Mouse (Mus musculus): ENCODE measurements at regions not wholly inside any gene's neighbourhood (a gene's known extent, or its start where the extent isn't known, plus 50 kb on each side); places are given as distances from the start of the nearest gene placed in this dataset.
A peak's percentile ranks its signal among the peaks of the same experiment; 100 is the strongest.

GRCm38 (mm10) chr12:16268621-16269165, 342.1 kb downstream of the Lpin1 start:
- DNase-seq (ENCODE audit: low read depth) = no peak

- DNase-seq (ENCODE audit: low read depth) = no peak
These were observed 349.3 kb downstream of the Lpin1 start for GRCm38 (mm10) chr12:16261465-16261864.

- peak; percentile 32 for DNase-seq (ENCODE audit: low read depth)
These were observed 349.8 kb downstream of the Lpin1 start for GRCm38 (mm10) chr12:16260981-16261380.

GRCm38 (mm10) chr12:16260501-16260900, 350.3 kb downstream of the Lpin1 start:
- no peak for DNase-seq (ENCODE audit: low read depth)

GRCm38 (mm10) chr12:16250621-16251020, 360.1 kb downstream of the Lpin1 start:
- DNase-seq (ENCODE audit: low read depth) = peak; percentile 91

GRCm38 (mm10) chr12:16250096-16250495, 360.7 kb downstream of the Lpin1 start:
- peak; percentile 56 for DNase-seq (ENCODE audit: low read depth)

GRCm38 (mm10) chr12:16239792-16240191, 371.0 kb downstream of the Lpin1 start:
- DNase-seq (ENCODE audit: low read depth) = no peak

- DNase-seq (ENCODE audit: low read depth) = no peak
These were observed 373.3 kb downstream of the Lpin1 start for GRCm38 (mm10) chr12:16237498-16237897.

- no peak for DNase-seq (ENCODE audit: low read depth)
These were observed 377.2 kb downstream of the Lpin1 start for GRCm38 (mm10) chr12:16233559-16233958.

- DNase-seq (ENCODE audit: low read depth) = no peak
These were observed 377.9 kb downstream of the Lpin1 start for GRCm38 (mm10) chr12:16232828-16233227.

GRCm38 (mm10) chr12:16232051-16232450, 378.7 kb downstream of the Lpin1 start:
- DNase-seq (ENCODE audit: low read depth) = no peak

- no peak for DNase-seq (ENCODE audit: low read depth)
These were observed 379.7 kb downstream of the Lpin1 start for GRCm38 (mm10) chr12:16231093-16231492.

GRCm38 (mm10) chr12:16225428-16225827, 385.3 kb downstream of the Lpin1 start:
- no peak for DNase-seq (ENCODE audit: low read depth)

- DNase-seq (ENCODE audit: low read depth) = peak; percentile 46
These were observed 387.8 kb downstream of the Lpin1 start for GRCm38 (mm10) chr12:16222836-16223450.

GRCm38 (mm10) chr12:16222205-16222604, 388.6 kb downstream of the Lpin1 start:
- no peak for DNase-seq (ENCODE audit: low read depth)

GRCm38 (mm10) chr12:16221142-16221541, 389.6 kb downstream of the Lpin1 start:
- peak; percentile 82 for DNase-seq (ENCODE audit: low read depth)

- DNase-seq (ENCODE audit: low read depth) = no peak
These were observed 390.2 kb downstream of the Lpin1 start for GRCm38 (mm10) chr12:16220561-16220960.

- DNase-seq (ENCODE audit: low read depth) = no peak
These were observed 391.9 kb downstream of the Lpin1 start for GRCm38 (mm10) chr12:16218906-16219305.

GRCm38 (mm10) chr12:16210553-16210952, 393.8 kb upstream of the Trib2 start:
- DNase-seq (ENCODE audit: low read depth) = peak; percentile 62

- DNase-seq (ENCODE audit: low read depth) = no peak
These were observed 393.4 kb upstream of the Trib2 start for GRCm38 (mm10) chr12:16210111-16210510.

GRCm38 (mm10) chr12:16204941-16205340, 388.2 kb upstream of the Trib2 start:
- peak; percentile 79 for DNase-seq (ENCODE audit: low read depth)

GRCm38 (mm10) chr12:16196917-16197316, 380.2 kb upstream of the Trib2 start:
- DNase-seq (ENCODE audit: low read depth) = no peak

GRCm38 (mm10) chr12:16191803-16192389, 375.2 kb upstream of the Trib2 start:
- no peak for DNase-seq (ENCODE audit: low read depth)

- DNase-seq (ENCODE audit: low read depth) = peak; percentile 30
These were observed 374.0 kb upstream of the Trib2 start for GRCm38 (mm10) chr12:16190706-16191105.
